Mouse (Mus musculus) heart, embryonic 13.5 days (tissue): Measurements from ENCODE around the gene Gm11559. TPM values are rescaled to one million over a fixed set of nuclear protein-coding genes. Genes with fewer than 3 reads are reported as not detected.
"Not testable (repeated sequence)": the region's sequence is repeated elsewhere in the genome, so short reads cannot be mapped to it uniquely, and the experiment has no call there.

Experiments
- ATAC-seq: fragments of 200-750 bp; cut with Nextera tagmentation; 2 replicates; pipeline ENCODE4 v1.8.0; 2017; ENCODE audit warnings: moderate TSS enrichment; ENCODE audit not compliant: insufficient number of reproducible peaks, low FRiP score, low TSS enrichment; ENCODE audit errors: extremely low read depth
- H3K27ac ChIP-seq: fragments of 300-500 bp; sonication (generic); replicated peaks from 2 replicates; pipeline ENCODE4 v1.5.1; 2015; ENCODE audit warnings: moderate library complexity, mild to moderate bottlenecking, inconsistent platforms
- H3K27me3 ChIP-seq: fragments of 300-500 bp; sonication (generic); replicated peaks from 2 replicates; pipeline ENCODE4 v1.6.1; 2015; ENCODE audit warnings: mild to moderate bottlenecking, inconsistent platforms
- H3K36me3 ChIP-seq: fragments of 300-500 bp; sonication (generic); 2 replicates; pipeline ENCODE4 v1.6.1; 2015; ENCODE audit warnings: mild to moderate bottlenecking, inconsistent platforms
- H3K4me1 ChIP-seq: fragments of 300-500 bp; sonication (generic); 2 replicates; pipeline ENCODE4 v1.6.1; 2015; ENCODE audit warnings: inconsistent platforms
- H3K4me2 ChIP-seq: fragments of 300-500 bp; sonication (generic); 2 replicates; pipeline ENCODE4 v1.6.1; 2015; ENCODE audit warnings: inconsistent platforms, mild to moderate bottlenecking, moderate library complexity
- H3K4me3 ChIP-seq: fragments of 300-500 bp; sonication (generic); 2 replicates; pipeline ENCODE4 v1.5.1; 2015; ENCODE audit warnings: moderate library complexity, mild to moderate bottlenecking, inconsistent platforms
- H3K9ac ChIP-seq: fragments of 300-500 bp; sonication (generic); 2 replicates; pipeline ENCODE4 v1.6.1; 2015; ENCODE audit warnings: inconsistent platforms, mild to moderate bottlenecking, moderate library complexity
- H3K9me3 ChIP-seq: fragments of 300-500 bp; sonication (generic); 2 replicates; pipeline ENCODE4 v1.6.1; 2016; ENCODE audit warnings: inconsistent platforms
- WGBS: fragments of 180-500 bp; shearing (Covaris S2); methylation state at CpG from one replicate; pipeline ENCODE4 v1.1.7; 2015; ENCODE audit warnings: mixed read lengths; 5-methylcytosine and 5-hydroxymethylcytosine counted together
- polyA plus RNA-seq: library from polyadenylated mRNA; unstranded; fragments of >200 nt; fragmentation: Nextera tagmentation; extraction: Ambion mirVana; gene quantifications from 2 replicates; pipeline ENCODE4 v1.2.1, GENCODE M21; 2015

The Gm11559 gene
- not detected in 2 replicates for polyA plus RNA-seq

- not testable (repeated sequence) for H3K36me3 ChIP-seq
Observed at GRCm38 (mm10) chr11:99864176-99864575, at the start of gene Gm11559. TSS of gene Gm11559 (plus strand) at chr11:99864476.

GRCm38 (mm10) chr11:99815566-99815965 lies 48.7 kb upstream of the Gm11559 start, which contains the start of gene Gm11564:
TSS of gene Gm11564 (minus strand) at chr11:99815666.
- ATAC-seq, H3K9ac ChIP-seq: not testable (repeated sequence)
- 71% methylated on average over 2 of the region's 2 CpGs for WGBS

More at GRCm38 (mm10) chr11:99864176-99864575, at the start of gene Gm11559:
- not testable (repeated sequence) for H3K4me3 ChIP-seq, H3K4me2 ChIP-seq, H3K4me1 ChIP-seq, H3K9ac ChIP-seq, H3K27ac ChIP-seq, H3K9me3 ChIP-seq, ATAC-seq, H3K27me3 ChIP-seq
- 44% methylated on average over 1 of the region's 1 CpGs for WGBS

GRCm38 (mm10) chr11:99837966-99838365 lies 26.3 kb upstream of the Gm11559 start, which contains the start of gene 2300003K06Rik:
TSS of gene 2300003K06Rik (minus strand) at chr11:99838066.
- Histone ChIP-seq H3K27me3 (no peaks in the 10 kb centered on the region), H3K36me3 (no peaks in the 10 kb centered on the region), H3K9me3 (no peaks in the 10 kb centered on the region), H3K4me2 (no peak within 1 kb of the TSS), H3K9ac (no peak within 1 kb of the TSS), H3K4me3 (no peak within 1 kb of the TSS), H3K4me1 (no peaks in the 10 kb centered on the region), H3K27ac (no peak within 1 kb of the TSS)
- ATAC-seq, result no peak
- WGBS, result 53% methylated on average over 1 of the region's 1 CpGs

More at GRCm38 (mm10) chr11:99815566-99815965, 48.7 kb upstream of the Gm11559 start, which contains the start of gene Gm11564:
- H3K9me3 ChIP-seq, H3K4me1 ChIP-seq, H3K36me3 ChIP-seq, H3K4me2 ChIP-seq, H3K27me3 ChIP-seq, H3K27ac ChIP-seq, H3K4me3 ChIP-seq: not testable (repeated sequence)

GRCm38 (mm10) chr11:99842185-99842584 lies 22.1 kb upstream of the Gm11559 start:
- ATAC-seq, result no peak
- WGBS, result 63% methylated on average over 1 of the region's 1 CpGs
- no peaks in the 10 kb centered on the region for H3K4me1 ChIP-seq

GRCm38 (mm10) chr11:99846746-99847145 lies 17.5 kb upstream of the Gm11559 start:
- H3K4me2 ChIP-seq, result no peak overlapping the region
- ATAC-seq, result no peak
- H3K27me3 ChIP-seq, result no peaks in the 10 kb centered on the region
- H3K9me3 ChIP-seq, result no peaks in the 10 kb centered on the region
- no peak overlapping the region for H3K4me3 ChIP-seq
- WGBS, result 78% methylated on average over 2 of the region's 2 CpGs
- H3K27ac ChIP-seq, result no peak overlapping the region
- no peaks in the 10 kb centered on the region for H3K36me3 ChIP-seq
- no peak overlapping the region for H3K9ac ChIP-seq
- H3K4me1 ChIP-seq, result no peaks in the 10 kb centered on the region

More at GRCm38 (mm10) chr11:99842185-99842584, 22.1 kb upstream of the Gm11559 start:
- Histone ChIP-seq H3K4me2 (no peak overlapping the region), H3K9ac (no peak overlapping the region), H3K4me3 (no peak overlapping the region), H3K27me3 (no peaks in the 10 kb centered on the region), H3K9me3 (no peaks in the 10 kb centered on the region), H3K36me3 (no peaks in the 10 kb centered on the region), H3K27ac (no peak overlapping the region)

- H3K4me2 ChIP-seq, result no peak within 1 kb of the TSS
- H3K9ac ChIP-seq, result no peak within 1 kb of the TSS
- H3K9me3 ChIP-seq, result no peaks in the 10 kb centered on the region
- ATAC-seq, result no peak
- H3K27ac ChIP-seq, result no peak within 1 kb of the TSS
- no peaks in the 10 kb centered on the region for H3K27me3 ChIP-seq
- no peaks in the 10 kb centered on the region for H3K4me1 ChIP-seq
- H3K4me3 ChIP-seq, result no peak within 1 kb of the TSS
- H3K36me3 ChIP-seq, result no peaks in the 10 kb centered on the region
Observed at GRCm38 (mm10) chr11:99851508-99851907, 12.8 kb upstream of the Gm11559 start, which contains the start of gene Krtap4-16. TSS of gene Krtap4-16 (minus strand) at chr11:99851608.

- no peak for ATAC-seq
- WGBS, result 52% methylated on average over 3 of the region's 3 CpGs
- no peak overlapping the region for H3K27ac ChIP-seq
- H3K9me3 ChIP-seq, result no peaks in the 10 kb centered on the region
- H3K4me2 ChIP-seq, result no peak overlapping the region
- H3K4me1 ChIP-seq, result no peaks in the 10 kb centered on the region
- no peaks in the 10 kb centered on the region for H3K27me3 ChIP-seq
- H3K9ac ChIP-seq, result no peak overlapping the region
- no peak overlapping the region for H3K4me3 ChIP-seq
- H3K36me3 ChIP-seq, result no peaks in the 10 kb centered on the region
Observed at GRCm38 (mm10) chr11:99854121-99854520, 10.2 kb upstream of the Gm11559 start.

GRCm38 (mm10) chr11:99857617-99858016 lies 6.7 kb upstream of the Gm11559 start, which contains the start of gene Gm11568:
TSS of gene Gm11568 (plus strand) at chr11:99857917.
- Histone ChIP-seq H3K36me3 (no peaks in the 10 kb centered on the region), H3K9me3 (no peaks in the 10 kb centered on the region), H3K27ac (no peak within 1 kb of the TSS), H3K4me2 (no peak within 1 kb of the TSS), H3K9ac (no peak within 1 kb of the TSS), H3K4me1 (no peaks in the 10 kb centered on the region), H3K27me3 (no peaks in the 10 kb centered on the region), H3K4me3 (no peak within 1 kb of the TSS)
- ATAC-seq, result no peak
- 64% methylated on average over 2 of the region's 2 CpGs for WGBS

- Histone ChIP-seq H3K9ac (no peak overlapping the region), H3K4me3 (no peak overlapping the region), H3K27me3 (no peaks in the 10 kb centered on the region), H3K27ac (no peak overlapping the region), H3K4me2 (no peak overlapping the region), H3K4me1 (no peaks in the 10 kb centered on the region), H3K9me3 (no peaks in the 10 kb centered on the region), H3K36me3 (no peaks in the 10 kb centered on the region)
- no peak for ATAC-seq
- WGBS, result 82% methylated on average over 2 of the region's 2 CpGs
Observed at GRCm38 (mm10) chr11:99858761-99859160, 5.5 kb upstream of the Gm11559 start.

- not testable (repeated sequence) for ATAC-seq, H3K4me2 ChIP-seq, H3K36me3 ChIP-seq, H3K4me3 ChIP-seq, H3K9ac ChIP-seq, H3K4me1 ChIP-seq, H3K27ac ChIP-seq, H3K27me3 ChIP-seq, H3K9me3 ChIP-seq
- 75% methylated on average over 1 of the region's 1 CpGs for WGBS
Observed at GRCm38 (mm10) chr11:99873089-99873488, 8.8 kb downstream of the Gm11559 start, which contains the start of gene Krtap9-1. TSS of gene Krtap9-1 (plus strand) at chr11:99873389.

GRCm38 (mm10) chr11:99878887-99879286 lies 14.6 kb downstream of the Gm11559 start, which contains the start of gene Gm11567:
TSS of gene Gm11567 (plus strand) at chr11:99879187.
- not testable (repeated sequence) for H3K4me2 ChIP-seq, H3K27me3 ChIP-seq, H3K9me3 ChIP-seq, H3K9ac ChIP-seq, H3K4me1 ChIP-seq, ATAC-seq, H3K36me3 ChIP-seq, H3K27ac ChIP-seq, H3K4me3 ChIP-seq
- WGBS, result 36% methylated on average over 1 of the region's 1 CpGs

- ATAC-seq, result no peak
- 77% methylated on average over 2 of the region's 2 CpGs for WGBS
- no peaks in the 10 kb centered on the region for H3K4me1 ChIP-seq
- H3K4me2 ChIP-seq, result no peak within 1 kb of the TSS
- no peaks in the 10 kb centered on the region for H3K9me3 ChIP-seq
- no peak within 1 kb of the TSS for H3K4me3 ChIP-seq
- H3K27me3 ChIP-seq, result no peaks in the 10 kb centered on the region
- H3K27ac ChIP-seq, result no peak within 1 kb of the TSS
- H3K36me3 ChIP-seq, result no peaks in the 10 kb centered on the region
- no peak within 1 kb of the TSS for H3K9ac ChIP-seq
Observed at GRCm38 (mm10) chr11:99907620-99908019, 43.3 kb downstream of the Gm11559 start, which contains the start of gene Krtap31-1. TSS of gene Krtap31-1 (plus strand) at chr11:99907920.
